Mouse (Mus musculus) thymus, adult 2 months (tissue): Measurements from ENCODE around the gene Prss41.

Experiments
- CTCF ChIP-seq: fragments of 200-500 bp; IDR thresholded peaks from 2 replicates; pipeline ENCODE4 v1.5.1; 2012; ENCODE audit warnings: mild to moderate bottlenecking, control low read depth, low read length, moderate library complexity, borderline replicate concordance; ENCODE audit not compliant: control insufficient read depth, poor library complexity, insufficient read depth; ENCODE audit errors: extremely low read depth
- POLR2A ChIP-seq: fragments of 200-500 bp; IDR thresholded peaks from 2 replicates; pipeline ENCODE4 v1.6.1; 2012; ENCODE audit warnings: mild to moderate bottlenecking, low read length, control low read depth, moderate library complexity; ENCODE audit not compliant: control insufficient read depth, poor library complexity, insufficient read depth; ENCODE audit errors: extremely low read depth

- no peak for TF ChIP-seq POLR2A
- peak; percentile 68 for TF ChIP-seq CTCF
Observed at GRCm38 (mm10) chr17:23853292-23853691, 9.3 kb upstream of the Prss41 start.
